Mouse (Mus musculus) E14TG2a.4 (cell line): ENCODE measurements around the gene Npas3.

ENCODE experiments used
- CTCF ChIP-seq: conservative IDR thresholded peaks from 2 replicates; pipeline ENCODE4 v1.5.1; 2014; ENCODE audit warnings: low read length
- NANOG ChIP-seq: IDR thresholded peaks from 2 replicates; pipeline ENCODE4 v1.6.1; 2014; ENCODE audit warnings: borderline replicate concordance, low read length, mixed read lengths
- POU5F1 ChIP-seq: IDR thresholded peaks from 2 replicates; pipeline ENCODE4 v1.6.1; 2014; ENCODE audit warnings: low read length, borderline replicate concordance

DNA sequence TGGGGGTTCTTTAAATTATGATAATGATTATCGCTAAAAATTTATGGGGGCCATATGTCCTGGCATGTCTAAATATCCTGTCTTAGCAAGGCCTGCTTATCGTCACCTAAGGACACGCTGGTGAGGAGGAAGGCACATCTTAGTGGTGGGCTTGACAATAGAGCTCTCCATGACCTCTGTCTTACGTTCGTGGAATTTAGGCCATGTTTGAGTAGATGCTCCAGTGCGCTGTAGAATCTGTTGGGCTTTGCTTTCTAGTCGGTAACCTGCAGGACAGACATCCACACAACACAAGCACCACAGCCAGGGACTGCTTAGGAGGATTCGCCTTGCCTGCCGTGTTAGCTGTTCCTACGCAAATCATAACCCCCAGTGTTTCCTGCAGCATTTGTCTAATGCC lies 42.4 kb downstream of the Npas3 start:
- no peak for TF ChIP-seq CTCF
- no peak for TF ChIP-seq POU5F1
- no peak for TF ChIP-seq NANOG
